Mouse (Mus musculus) cerebellum, adult 2 months (tissue): ENCODE results near the gene Hipk1. TPM values are rescaled to one million over a fixed set of nuclear protein-coding genes. Genes with fewer than 3 reads are reported as not detected.

ENCODE experiments used
- DNase-seq, 2 experiments: peaks; one replicate each; pipeline ENCODE4 v3.0.0; 2021
- H3K27ac ChIP-seq: fragments of 200-500 bp; 2 replicates; pipeline ENCODE4 v1.5.1; 2012; ENCODE audit warnings: low read length, control low read depth, inconsistent platforms; ENCODE audit not compliant: insufficient read depth
- H3K27me3 ChIP-seq: fragments of 200-500 bp; 2 replicates; pipeline ENCODE4 v1.6.1; 2012; ENCODE audit warnings: inconsistent platforms, mild to moderate bottlenecking, low read length, moderate library complexity; ENCODE audit not compliant: control insufficient read depth, insufficient read depth
- H3K4me1 ChIP-seq: fragments of 200-500 bp; 2 replicates; pipeline ENCODE4 v1.6.1; 2011; ENCODE audit warnings: low read length; ENCODE audit not compliant: control insufficient read depth, insufficient read depth
- H3K4me3 ChIP-seq: fragments of 200-500 bp; replicated peaks from 2 replicates; pipeline ENCODE3; 2011; ENCODE audit warnings: mild to moderate bottlenecking, low read depth, low read length, control low read depth; ENCODE audit not compliant: insufficient read depth
- CTCF ChIP-seq: fragments of 200-500 bp; IDR thresholded peaks from 2 replicates; pipeline ENCODE4 v1.5.1; 2011; ENCODE audit warnings: low read depth, mild to moderate bottlenecking, control low read depth, low read length, moderate library complexity, borderline replicate concordance; ENCODE audit not compliant: insufficient read depth
- POLR2A ChIP-seq: fragments of 200-500 bp; IDR thresholded peaks from 2 replicates; pipeline ENCODE4 v1.6.1; 2011; ENCODE audit warnings: low read length, control low read depth, borderline replicate concordance; ENCODE audit not compliant: insufficient read depth
- WGBS: fragments of 180-500 bp; shearing (Covaris S2); methylation state at CpG from one replicate; pipeline ENCODE4 v1.1.7; 2018; 5-methylcytosine and 5-hydroxymethylcytosine counted together
- polyA plus RNA-seq: library from polyadenylated mRNA; depleted of rRNA; stranded (reverse); fragments of >200 nt; gene quantifications from 2 replicates; pipeline ENCODE4 v1.2.3, GENCODE M21; 2012

The Hipk1 gene
- polyA plus RNA-seq, 1 experiment: 59.6 TPM

- no peak for DNase-seq
- Histone ChIP-seq H3K4me3 (no peak overlapping the region), H3K4me1 (no peaks in the 10 kb centered on the region; the same call in 1 of the 2 replicates), H3K27me3 (no peaks in the 10 kb centered on the region), H3K27ac (no peak overlapping the region)
- 55% methylated on average over 11 of the region's 11 CpGs for WGBS
- TF ChIP-seq POLR2A (no peak), CTCF (no peak)
Measured at GRCm38 (mm10) chr3:103715762-103716693, 75.3 kb downstream of the Hipk1 start.

GRCm38 (mm10) chr3:103714942-103715341 is 76.4 kb downstream of the Hipk1 start:
- no peak for DNase-seq
- H3K27me3 ChIP-seq: no peaks in the 10 kb centered on the region
- H3K4me3 ChIP-seq: no peak overlapping the region
- 91% methylated on average over 8 of the region's 8 CpGs for WGBS
- H3K4me1 ChIP-seq: no peaks in the 10 kb centered on the region; the same call in 1 of the 2 replicates
- TF ChIP-seq POLR2A (no peak), CTCF (no peak)
- no peak overlapping the region for H3K27ac ChIP-seq

- 79% methylated on average over 7 of the region's 7 CpGs for WGBS
- Histone ChIP-seq H3K27me3 (no peaks in the 10 kb centered on the region), H3K4me1 (no peaks in the 10 kb centered on the region; the same call in 1 of the 2 replicates), H3K4me3 (no peak overlapping the region), H3K27ac (no peak overlapping the region)
- no peak for TF ChIP-seq CTCF
- TF ChIP-seq POLR2A: no peak
- DNase-seq: no peak
Measured at GRCm38 (mm10) chr3:103714236-103714875, 77.0 kb downstream of the Hipk1 start.

GRCm38 (mm10) chr3:103712196-103712595 is 79.2 kb downstream of the Hipk1 start:
- H3K4me3 ChIP-seq: no peak overlapping the region
- no peak overlapping the region for H3K27ac ChIP-seq
- H3K27me3 ChIP-seq: no peaks in the 10 kb centered on the region
- no peak for DNase-seq
- no peaks in the 10 kb centered on the region; the same call in 1 of the 2 replicates for H3K4me1 ChIP-seq
- TF ChIP-seq CTCF (no peak), POLR2A (no peak)
- WGBS: 98% methylated on average over 4 of the region's 4 CpGs

- WGBS: 52% methylated on average over 5 of the region's 5 CpGs
- Histone ChIP-seq H3K4me3 (no peak overlapping the region), H3K27me3 (no peaks in the 10 kb centered on the region), H3K27ac (no peak overlapping the region), H3K4me1 (no peaks in the 10 kb centered on the region)
- TF ChIP-seq POLR2A (no peak), CTCF (no peak)
- no peak for DNase-seq
Measured at GRCm38 (mm10) chr3:103709470-103710040, 81.8 kb downstream of the Hipk1 start.

GRCm38 (mm10) chr3:103705426-103705825 is 85.9 kb downstream of the Hipk1 start:
- WGBS: 89% methylated on average over 12 of the region's 12 CpGs

GRCm38 (mm10) chr3:103704661-103705060 is 86.7 kb downstream of the Hipk1 start:
- TF ChIP-seq POLR2A: no peak
- Histone ChIP-seq H3K27me3 (no peaks in the 10 kb centered on the region), H3K4me1 (no peaks in the 10 kb centered on the region), H3K4me3 (no peak overlapping the region), H3K27ac (no peak overlapping the region)
- peak in 1 of 2 experiments; percentile 32 for DNase-seq
- 29% methylated on average over 6 of the region's 6 CpGs for WGBS

More at GRCm38 (mm10) chr3:103705426-103705825, 85.9 kb downstream of the Hipk1 start:
- no peak for DNase-seq
- H3K4me1 ChIP-seq: no peaks in the 10 kb centered on the region
- H3K27me3 ChIP-seq: no peaks in the 10 kb centered on the region
- TF ChIP-seq CTCF (no peak), POLR2A (no peak)
- no peak overlapping the region for H3K4me3 ChIP-seq
- H3K27ac ChIP-seq: no peak overlapping the region

- H3K27me3 ChIP-seq: no peaks in the 10 kb centered on the region
- no peak for DNase-seq
- H3K4me3 ChIP-seq: no peak overlapping the region
- H3K4me1 ChIP-seq: no peaks in the 10 kb centered on the region
- 92% methylated on average over 1 of the region's 1 CpGs for whole genome bisulfite sequencing
- TF ChIP-seq CTCF (no peak), POLR2A (no peak)
- no peak overlapping the region for H3K27ac ChIP-seq
Measured at GRCm38 (mm10) chr3:103696388-103696925, 94.9 kb downstream of the Hipk1 start.
